Mouse (Mus musculus): ENCODE data around the gene C530008M17Rik.

C530008M17Rik gene

DNA sequence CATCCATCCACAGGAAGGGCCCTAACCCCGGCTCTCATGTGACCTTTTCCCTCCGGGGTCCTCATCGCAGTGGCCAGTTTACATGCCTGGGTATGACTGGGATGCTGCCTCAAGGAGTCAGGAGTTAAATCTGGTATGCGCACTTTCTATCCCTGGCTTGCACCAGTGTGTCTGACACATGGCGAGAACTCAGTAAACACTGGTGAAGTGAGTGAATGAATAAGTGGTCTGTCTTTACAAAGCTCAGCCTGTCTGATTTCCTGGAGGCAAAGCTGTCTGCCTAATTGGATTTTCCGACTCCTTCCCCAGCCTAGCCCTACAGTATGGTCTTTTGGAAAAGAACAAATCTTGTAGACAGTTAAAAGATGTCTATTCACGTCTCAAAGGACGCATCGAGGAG lies 45.8 kb downstream of the C530008M17Rik start:
- H3K27me3 ChIP-seq (ENCODE audit: insufficient read depth, low read length): no peaks in the 10 kb centered on the region
- TF ChIP-seq CTCF (conservative IDR thresholded peaks at IDR 0.05; ENCODE audit: low read length) (no peak), NANOG (IDR thresholded peaks at IDR 0.05; ENCODE audit: borderline replicate concordance, low read length) (no peak), POU5F1 (IDR thresholded peaks at IDR 0.05; ENCODE audit: borderline replicate concordance, low read length) (no peak)
- H3K4me1 ChIP-seq (replicated peaks; ENCODE audit: low read depth, low read length): peaks cover 13% of the 10 kb centered on the region

GRCm38 (mm10) chr5:76702646-76703045 lies 46.3 kb downstream of the C530008M17Rik start:
- peaks cover 13% of the 10 kb centered on the region for H3K4me1 ChIP-seq (replicated peaks; ENCODE audit: low read depth, low read length)
- no peaks in the 10 kb centered on the region for H3K36me3 ChIP-seq (ENCODE audit: insufficient read depth, low read length)

More for the DNA sequence above, 45.8 kb downstream of the C530008M17Rik start:
- Histone ChIP-seq H3K4me3 (replicated peaks; ENCODE audit: low read length) (no peak overlapping the region), H3K9me3 (ENCODE audit: low read length) (no peaks in the 10 kb centered on the region), H3K36me3 (ENCODE audit: insufficient read depth, low read length) (no peaks in the 10 kb centered on the region)

DNA sequence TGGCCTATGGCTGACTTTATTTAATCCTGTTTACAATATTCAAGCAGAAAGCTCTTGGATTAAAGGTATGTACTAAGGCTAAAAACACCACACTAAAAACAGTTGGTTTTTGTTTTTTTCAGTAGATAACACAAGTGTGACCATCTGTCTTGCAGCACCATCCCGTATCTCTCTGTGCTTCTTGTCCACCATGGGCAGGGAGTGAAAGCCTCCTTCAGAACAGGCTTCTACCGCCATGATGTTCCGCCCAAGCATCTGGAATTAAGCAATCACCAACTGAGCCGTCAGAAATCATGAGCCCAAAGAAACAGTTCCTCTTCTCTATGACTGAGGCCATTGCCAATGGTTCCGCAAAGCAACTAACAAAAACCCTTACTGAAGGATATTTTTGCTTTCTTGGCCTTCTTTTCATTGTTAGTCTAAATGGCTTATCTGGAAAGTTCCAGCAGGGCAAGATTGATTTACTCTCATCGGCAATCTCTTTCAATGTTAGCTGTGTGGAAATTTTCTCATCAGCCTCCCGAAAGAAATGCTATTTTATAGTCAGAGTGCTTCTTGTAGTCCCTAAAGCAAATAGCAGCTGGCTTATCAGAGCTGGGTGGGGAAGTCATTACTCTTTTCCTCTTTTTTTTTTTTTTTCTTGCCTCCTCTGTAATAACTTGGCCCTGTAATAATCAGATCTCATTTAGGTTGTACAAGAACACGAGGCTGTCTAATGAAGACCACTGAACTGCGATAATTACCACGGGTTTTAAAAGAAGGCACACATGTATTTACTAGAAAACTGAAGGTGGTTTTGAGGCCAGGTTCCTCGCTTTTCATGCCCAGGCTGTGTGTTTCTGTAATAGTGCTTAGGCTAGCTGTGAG lies 49.2 kb downstream of the C530008M17Rik start:
- H3K9me3 ChIP-seq (ENCODE audit: low read length): no peaks in the 10 kb centered on the region; the same call in 1 of the 2 replicates
- TF ChIP-seq POU5F1 (IDR thresholded peaks at IDR 0.05; ENCODE audit: borderline replicate concordance, low read length) (no peak), CTCF (conservative IDR thresholded peaks at IDR 0.05; ENCODE audit: low read length) (no peak), NANOG (IDR thresholded peaks at IDR 0.05; ENCODE audit: borderline replicate concordance, low read length) (no peak)

More at GRCm38 (mm10) chr5:76702646-76703045, 46.3 kb downstream of the C530008M17Rik start:
- Histone ChIP-seq H3K27me3 (ENCODE audit: insufficient read depth, low read length) (no peaks in the 10 kb centered on the region), H3K9me3 (ENCODE audit: low read length) (no peaks in the 10 kb centered on the region), H3K4me3 (replicated peaks; ENCODE audit: low read length) (peak overlapping the region; percentile 39; the same call in 1 of the 2 replicates)
- TF ChIP-seq POU5F1 (IDR thresholded peaks at IDR 0.05; ENCODE audit: borderline replicate concordance, low read length) (no peak), CTCF (conservative IDR thresholded peaks at IDR 0.05; ENCODE audit: low read length) (no peak), NANOG (IDR thresholded peaks at IDR 0.05; ENCODE audit: borderline replicate concordance, low read length) (no peak)

DNA sequence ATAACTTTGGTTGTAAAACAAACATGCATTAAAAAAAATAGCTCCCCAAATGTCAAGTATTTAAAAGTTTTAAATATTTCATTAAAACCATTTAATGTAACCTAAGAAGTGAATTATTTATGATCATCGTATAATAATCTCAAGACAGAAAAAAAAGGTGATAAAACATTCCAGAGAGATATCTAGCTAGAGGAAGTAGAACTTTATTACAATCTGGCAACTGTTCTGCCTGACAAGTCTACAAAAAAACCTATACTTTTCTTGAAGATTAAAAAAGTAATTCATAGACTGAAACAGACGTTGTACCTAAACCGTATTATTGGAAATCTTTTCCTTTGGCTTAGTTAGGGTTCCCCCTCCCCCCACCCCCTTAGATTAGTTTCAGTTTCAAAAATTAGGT lies 50.8 kb downstream of the C530008M17Rik start:
- no peaks in the 10 kb centered on the region for H3K36me3 ChIP-seq (ENCODE audit: insufficient read depth, low read length)
- no peaks in the 10 kb centered on the region for H3K27me3 ChIP-seq (ENCODE audit: insufficient read depth, low read length)
- peaks cover 3% of the 10 kb centered on the region; the same call in 1 of the 2 replicates for H3K9me3 ChIP-seq (ENCODE audit: low read length)
- H3K4me1 ChIP-seq (replicated peaks; ENCODE audit: low read depth, low read length): peaks cover 16% of the 10 kb centered on the region
- TF ChIP-seq CTCF (conservative IDR thresholded peaks at IDR 0.05; ENCODE audit: low read length) (no peak), NANOG (IDR thresholded peaks at IDR 0.05; ENCODE audit: borderline replicate concordance, low read length) (no peak), POU5F1 (IDR thresholded peaks at IDR 0.05; ENCODE audit: borderline replicate concordance, low read length) (no peak)
- H3K4me3 ChIP-seq (replicated peaks; ENCODE audit: low read length): no peak overlapping the region

More for the DNA sequence above, 49.2 kb downstream of the C530008M17Rik start:
- H3K4me3 ChIP-seq (replicated peaks; ENCODE audit: low read length): no peak overlapping the region
- H3K36me3 ChIP-seq (ENCODE audit: insufficient read depth, low read length): no peaks in the 10 kb centered on the region
- peaks cover 19% of the 10 kb centered on the region for H3K4me1 ChIP-seq (replicated peaks; ENCODE audit: low read depth, low read length)
- H3K27me3 ChIP-seq (ENCODE audit: insufficient read depth, low read length): no peaks in the 10 kb centered on the region

DNA sequence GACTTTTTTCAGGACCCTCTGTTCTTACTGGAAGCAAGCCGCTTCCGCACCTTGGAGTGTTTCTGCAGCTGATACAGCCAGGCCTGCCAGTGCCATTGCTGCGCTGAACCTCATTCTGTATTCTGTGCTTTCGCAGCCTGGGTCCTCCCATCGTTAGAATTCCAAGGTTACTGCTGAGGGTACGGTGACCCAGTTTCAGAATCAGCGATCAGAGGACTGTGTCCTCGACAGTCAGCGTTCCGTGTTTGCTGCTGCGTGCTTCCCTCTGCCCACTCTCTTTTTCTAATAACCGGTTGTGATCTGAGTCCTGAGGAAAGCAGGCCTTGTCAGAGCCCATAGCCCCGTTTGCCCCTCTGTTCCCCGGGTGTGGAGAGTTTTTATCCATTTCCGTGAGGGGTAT lies 51.7 kb downstream of the C530008M17Rik start:
- Histone ChIP-seq H3K4me3 (replicated peaks; ENCODE audit: low read length) (no peak overlapping the region), H3K36me3 (ENCODE audit: insufficient read depth, low read length) (no peaks in the 10 kb centered on the region), H3K9me3 (ENCODE audit: low read length) (peaks cover 3% of the 10 kb centered on the region; the same call in 1 of the 2 replicates), H3K4me1 (replicated peaks; ENCODE audit: low read depth, low read length) (peaks cover 9% of the 10 kb centered on the region), H3K27me3 (ENCODE audit: insufficient read depth, low read length) (no peaks in the 10 kb centered on the region)
- TF ChIP-seq CTCF (conservative IDR thresholded peaks at IDR 0.05; ENCODE audit: low read length) (no peak), POU5F1 (IDR thresholded peaks at IDR 0.05; ENCODE audit: borderline replicate concordance, low read length) (no peak), NANOG (IDR thresholded peaks at IDR 0.05; ENCODE audit: borderline replicate concordance, low read length) (no peak)

GRCm38 (mm10) chr5:76713743-76714142 lies 57.4 kb downstream of the C530008M17Rik start:
- H3K36me3 ChIP-seq (ENCODE audit: insufficient read depth, low read length): no peaks in the 10 kb centered on the region
- TF ChIP-seq POU5F1 (IDR thresholded peaks at IDR 0.05; ENCODE audit: borderline replicate concordance, low read length) (no peak), NANOG (IDR thresholded peaks at IDR 0.05; ENCODE audit: borderline replicate concordance, low read length) (no peak), CTCF (conservative IDR thresholded peaks at IDR 0.05; ENCODE audit: low read length) (no peak)
- H3K9me3 ChIP-seq (ENCODE audit: low read length): peaks cover 3% of the 10 kb centered on the region; the same call in 1 of the 2 replicates
- H3K4me1 ChIP-seq (replicated peaks; ENCODE audit: low read depth, low read length): no peaks in the 10 kb centered on the region
- H3K4me3 ChIP-seq (replicated peaks; ENCODE audit: low read length): no peak overlapping the region
- no peaks in the 10 kb centered on the region for H3K27me3 ChIP-seq (ENCODE audit: insufficient read depth, low read length)

DNA sequence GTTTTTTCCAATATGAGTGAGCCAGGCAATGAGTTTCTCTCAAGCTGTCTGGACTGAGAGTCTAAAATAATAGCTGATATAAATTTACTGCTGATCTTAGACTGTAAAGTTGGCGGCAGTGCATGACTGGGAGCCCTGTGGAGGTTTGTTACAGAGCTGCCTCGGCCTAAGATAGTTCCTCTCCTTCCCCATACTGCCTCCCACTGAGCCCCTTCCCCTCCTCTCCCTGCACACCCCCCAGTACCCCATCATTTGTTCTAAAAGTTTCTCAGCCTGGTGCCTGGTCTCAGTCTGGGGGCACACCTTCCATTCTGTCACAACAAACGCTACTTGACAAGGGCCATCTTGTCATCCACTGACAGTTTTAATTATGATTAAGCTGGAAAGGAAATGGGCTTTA lies 63.6 kb downstream of the C530008M17Rik start:
- H3K4me3 ChIP-seq (replicated peaks; ENCODE audit: low read length): no peak overlapping the region
- H3K27me3 ChIP-seq (ENCODE audit: insufficient read depth, low read length): no peaks in the 10 kb centered on the region
- no peaks in the 10 kb centered on the region for H3K36me3 ChIP-seq (ENCODE audit: insufficient read depth, low read length)
- H3K4me1 ChIP-seq (replicated peaks; ENCODE audit: low read depth, low read length): no peaks in the 10 kb centered on the region
- no peak for TF ChIP-seq POU5F1 (IDR thresholded peaks at IDR 0.05; ENCODE audit: borderline replicate concordance, low read length)
- TF ChIP-seq CTCF (conservative IDR thresholded peaks at IDR 0.05; ENCODE audit: low read length): no peak
- TF ChIP-seq NANOG (IDR thresholded peaks at IDR 0.05; ENCODE audit: borderline replicate concordance, low read length): no peak
- peaks cover 38% of the 10 kb centered on the region for H3K9me3 ChIP-seq (ENCODE audit: low read length)

- no peak for TF ChIP-seq NANOG (IDR thresholded peaks at IDR 0.05; ENCODE audit: borderline replicate concordance, low read length)
- TF ChIP-seq CTCF (conservative IDR thresholded peaks at IDR 0.05; ENCODE audit: low read length): peak; percentile 54
- H3K27me3 ChIP-seq (ENCODE audit: insufficient read depth, low read length): no peaks in the 10 kb centered on the region
- no peak overlapping the region for H3K4me3 ChIP-seq (replicated peaks; ENCODE audit: low read length)
- H3K9me3 ChIP-seq (ENCODE audit: low read length): peaks cover 43% of the 10 kb centered on the region
- no peaks in the 10 kb centered on the region for H3K36me3 ChIP-seq (ENCODE audit: insufficient read depth, low read length)
- no peaks in the 10 kb centered on the region for H3K4me1 ChIP-seq (replicated peaks; ENCODE audit: low read depth, low read length)
Observed at GRCm38 (mm10) chr5:76724878-76725277, 68.6 kb downstream of the C530008M17Rik start.

Data from E14TG2a.4 (cell line).